Mouse (Mus musculus): ENCODE measurements around the gene Ppm1n. TPM values are rescaled to one million over a fixed set of nuclear protein-coding genes. Genes with fewer than 3 reads are reported as not detected.
A peak's percentile ranks its signal among the peaks of the same experiment; 100 is the strongest.

Gene Ppm1n
- polyA plus RNA-seq, 1 experiment = 5.7 TPM

DNA sequence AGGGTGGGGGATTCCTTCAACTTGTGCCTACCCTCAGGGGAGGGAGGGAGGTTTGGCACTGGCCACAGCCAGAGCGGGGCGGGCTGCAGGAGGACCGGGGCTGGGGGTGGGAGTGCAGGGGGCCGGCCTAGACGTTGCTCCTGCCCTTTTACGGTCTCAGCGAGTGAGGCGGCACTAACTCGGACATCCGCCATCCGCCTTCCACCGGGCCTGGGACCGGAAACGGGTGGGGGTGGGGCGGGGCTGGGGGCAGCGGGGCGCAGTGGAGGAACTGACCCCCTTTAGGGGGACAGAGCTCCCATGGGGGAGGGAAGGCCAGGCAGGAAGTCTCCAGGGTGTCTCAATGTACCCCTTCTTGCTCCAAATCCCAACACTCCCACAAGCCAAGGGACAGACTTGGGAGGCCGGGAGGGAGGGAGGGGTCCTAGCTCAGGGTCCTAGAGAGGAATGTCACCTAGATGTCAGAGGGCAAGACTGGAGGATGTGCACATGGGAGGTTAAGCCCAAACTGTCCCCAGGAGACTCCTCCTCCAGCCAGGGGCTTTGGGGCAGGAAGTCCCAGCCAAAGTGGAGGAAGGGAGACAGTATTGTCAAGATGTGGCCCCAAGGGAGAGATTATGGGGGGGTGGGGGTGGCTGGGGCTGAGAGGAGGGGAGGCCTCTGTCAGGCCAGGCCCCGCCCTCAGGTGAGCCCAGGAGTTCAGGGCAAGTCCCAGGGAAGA, 10.0 kb downstream of the Ppm1n start:
- H3K9me3 ChIP-seq (replicated peaks; ENCODE audit: control insufficient read depth, insufficient read depth, low read length, poor library complexity, severe bottlenecking) = no peaks in the 10 kb centered on the region
- H3K36me3 ChIP-seq (ENCODE audit: control insufficient read depth, insufficient read depth, low read length, poor library complexity, severe bottlenecking) = no peaks in the 10 kb centered on the region
- peaks cover 9% of the 10 kb centered on the region for H3K4me1 ChIP-seq (ENCODE audit: control insufficient read depth, insufficient read depth, low read length)
- H3K27ac ChIP-seq (ENCODE audit: insufficient read depth, low read length) = peak overlapping the region; percentile 25
- no peaks in the 10 kb centered on the region for H3K27me3 ChIP-seq (ENCODE audit: control insufficient read depth, insufficient read depth, low read length, poor library complexity, severe bottlenecking)
- peak overlapping the region; percentile 75 for H3K4me3 ChIP-seq (ENCODE audit: low read depth, low read length)
- peak overlapping the region; percentile 95 for H3K9ac ChIP-seq (ENCODE audit: low read depth, poor library complexity, severe bottlenecking)
- no peak for TF ChIP-seq EP300 (IDR thresholded peaks at IDR 0.05; ENCODE audit: insufficient read depth, low read depth, low read length)
- no peak for TF ChIP-seq CTCF (IDR thresholded peaks at IDR 0.05; ENCODE audit: low read depth, low read length)
- no peak for TF ChIP-seq POLR2A (IDR thresholded peaks at IDR 0.05; ENCODE audit: insufficient read depth, low read length)

- TF ChIP-seq POLR2A (IDR thresholded peaks at IDR 0.05; ENCODE audit: insufficient read depth, low read length) = no peak
- TF ChIP-seq CTCF (IDR thresholded peaks at IDR 0.05; ENCODE audit: low read depth, low read length) = no peak
- no peak for TF ChIP-seq EP300 (IDR thresholded peaks at IDR 0.05; ENCODE audit: insufficient read depth, low read depth, low read length)
- peaks cover 6% of the 10 kb centered on the region for H3K36me3 ChIP-seq (ENCODE audit: control insufficient read depth, insufficient read depth, low read length, poor library complexity, severe bottlenecking)
- H3K9ac ChIP-seq (ENCODE audit: low read depth, poor library complexity, severe bottlenecking) = peak overlapping the region; percentile 95
- no peaks in the 10 kb centered on the region for H3K9me3 ChIP-seq (replicated peaks; ENCODE audit: control insufficient read depth, insufficient read depth, low read length, poor library complexity, severe bottlenecking)
- H3K27me3 ChIP-seq (ENCODE audit: control insufficient read depth, insufficient read depth, low read length, poor library complexity, severe bottlenecking) = no peaks in the 10 kb centered on the region
- peak overlapping the region; percentile 43 for H3K4me3 ChIP-seq (ENCODE audit: low read depth, low read length)
- H3K4me1 ChIP-seq (ENCODE audit: control insufficient read depth, insufficient read depth, low read length) = peaks cover 9% of the 10 kb centered on the region
- peak overlapping the region; percentile 12 for H3K27ac ChIP-seq (ENCODE audit: insufficient read depth, low read length)
Measured at GRCm38 (mm10) chr7:19268993-19269681, 10.7 kb downstream of the Ppm1n start.

GRCm38 (mm10) chr7:19267051-19267450, 12.8 kb downstream of the Ppm1n start:
- TF ChIP-seq CTCF (IDR thresholded peaks at IDR 0.05; ENCODE audit: low read depth, low read length) = no peak
- no peak for TF ChIP-seq EP300 (IDR thresholded peaks at IDR 0.05; ENCODE audit: insufficient read depth, low read depth, low read length)
- TF ChIP-seq POLR2A (IDR thresholded peaks at IDR 0.05; ENCODE audit: insufficient read depth, low read length) = no peak
- Histone ChIP-seq H3K27me3 (ENCODE audit: control insufficient read depth, insufficient read depth, low read length, poor library complexity, severe bottlenecking) (no peaks in the 10 kb centered on the region), H3K4me1 (ENCODE audit: control insufficient read depth, insufficient read depth, low read length) (peaks cover 9% of the 10 kb centered on the region), H3K36me3 (ENCODE audit: control insufficient read depth, insufficient read depth, low read length, poor library complexity, severe bottlenecking) (peaks cover 18% of the 10 kb centered on the region), H3K4me3 (ENCODE audit: low read depth, low read length) (no peak overlapping the region), H3K9me3 (replicated peaks; ENCODE audit: control insufficient read depth, insufficient read depth, low read length, poor library complexity, severe bottlenecking) (no peaks in the 10 kb centered on the region), H3K9ac (ENCODE audit: low read depth, poor library complexity, severe bottlenecking) (peak overlapping the region; percentile 15), H3K27ac (ENCODE audit: insufficient read depth, low read length) (peak overlapping the region; percentile 50)

- Histone ChIP-seq H3K4me3 (ENCODE audit: low read depth, low read length) (no peak overlapping the region), H3K27ac (ENCODE audit: insufficient read depth, low read length) (peak overlapping the region; percentile 63), H3K27me3 (ENCODE audit: control insufficient read depth, insufficient read depth, low read length, poor library complexity, severe bottlenecking) (no peaks in the 10 kb centered on the region), H3K9ac (ENCODE audit: low read depth, poor library complexity, severe bottlenecking) (peak overlapping the region; percentile 15; the same call in 1 of the 2 replicates), H3K9me3 (replicated peaks; ENCODE audit: control insufficient read depth, insufficient read depth, low read length, poor library complexity, severe bottlenecking) (no peaks in the 10 kb centered on the region), H3K4me1 (ENCODE audit: control insufficient read depth, insufficient read depth, low read length) (peaks cover 9% of the 10 kb centered on the region), H3K36me3 (ENCODE audit: control insufficient read depth, insufficient read depth, low read length, poor library complexity, severe bottlenecking) (peaks cover 26% of the 10 kb centered on the region)
- TF ChIP-seq EP300 (IDR thresholded peaks at IDR 0.05; ENCODE audit: insufficient read depth, low read depth, low read length) (no peak), POLR2A (IDR thresholded peaks at IDR 0.05; ENCODE audit: insufficient read depth, low read length) (no peak), CTCF (IDR thresholded peaks at IDR 0.05; ENCODE audit: low read depth, low read length) (no peak)
Measured at GRCm38 (mm10) chr7:19265928-19266822, 13.7 kb downstream of the Ppm1n start.

- Histone ChIP-seq H3K27me3 (ENCODE audit: control insufficient read depth, insufficient read depth, low read length, poor library complexity, severe bottlenecking) (no peaks in the 10 kb centered on the region), H3K36me3 (ENCODE audit: control insufficient read depth, insufficient read depth, low read length, poor library complexity, severe bottlenecking) (peaks cover 27% of the 10 kb centered on the region), H3K9me3 (replicated peaks; ENCODE audit: control insufficient read depth, insufficient read depth, low read length, poor library complexity, severe bottlenecking) (no peaks in the 10 kb centered on the region), H3K4me3 (ENCODE audit: low read depth, low read length) (no peak overlapping the region), H3K4me1 (ENCODE audit: control insufficient read depth, insufficient read depth, low read length) (peaks cover 9% of the 10 kb centered on the region), H3K27ac (ENCODE audit: insufficient read depth, low read length) (0 out of 2 replicates have a peak overlapping the region, but pooled peaks have one; percentile 17), H3K9ac (ENCODE audit: low read depth, poor library complexity, severe bottlenecking) (no peak overlapping the region)
- TF ChIP-seq EP300 (IDR thresholded peaks at IDR 0.05; ENCODE audit: insufficient read depth, low read depth, low read length) = no peak
- no peak for TF ChIP-seq CTCF (IDR thresholded peaks at IDR 0.05; ENCODE audit: low read depth, low read length)
- no peak for TF ChIP-seq POLR2A (IDR thresholded peaks at IDR 0.05; ENCODE audit: insufficient read depth, low read length)
Measured at GRCm38 (mm10) chr7:19265147-19265546, 14.7 kb downstream of the Ppm1n start.
